Mouse (Mus musculus): ENCODE results near the gene Magi1. TPM values are rescaled to one million over a fixed set of nuclear protein-coding genes. Genes with fewer than 3 reads are reported as not detected.

Gene Magi1
- total and polyA plus RNA-seq, 2 experiments from 2014 or later, result 16.4 to 53.0 TPM

GRCm38 (mm10) chr6:93726121-93726520, 557.6 kb downstream of the Magi1 start:
- no peak overlapping the region for H3K4me3 ChIP-seq (ENCODE audit: low read depth, low read length)
- no peak overlapping the region for H3K9ac ChIP-seq
- no peak overlapping the region for H3K4me2 ChIP-seq (ENCODE audit: low read depth)
- H3K9me3 ChIP-seq (ENCODE audit: low read length), result no peaks in the 10 kb centered on the region
- 88% methylated on average over 10 of the region's 10 CpGs for WGBS
- no peaks in the 10 kb centered on the region for H3K36me3 ChIP-seq (ENCODE audit: insufficient read depth)
- ATAC-seq, result no peak
- H3K4me1 ChIP-seq (ENCODE audit: insufficient read depth), result no peaks in the 10 kb centered on the region
- no peaks in the 10 kb centered on the region for H3K27me3 ChIP-seq (ENCODE audit: insufficient read depth, low read length)
- H3K27ac ChIP-seq (ENCODE audit: low read depth, low read length), result no peak overlapping the region
- DNase-seq, result no peak
- no peak for TF ChIP-seq CTCF (IDR thresholded peaks at IDR 0.05; ENCODE audit: low read depth)

GRCm38 (mm10) chr6:93724749-93725148, 559.0 kb downstream of the Magi1 start:
- Histone ChIP-seq H3K4me3 (ENCODE audit: low read depth, low read length) (no peak overlapping the region), H3K9ac (no peak overlapping the region), H3K4me1 (ENCODE audit: insufficient read depth) (no peaks in the 10 kb centered on the region), H3K27me3 (ENCODE audit: insufficient read depth, low read length) (no peaks in the 10 kb centered on the region), H3K36me3 (ENCODE audit: insufficient read depth) (no peaks in the 10 kb centered on the region), H3K27ac (ENCODE audit: low read depth, low read length) (no peak overlapping the region), H3K9me3 (ENCODE audit: low read length) (no peaks in the 10 kb centered on the region), H3K4me2 (ENCODE audit: low read depth) (no peak overlapping the region)
- DNase-seq (no peak), ATAC-seq (no peak)
- no peak for TF ChIP-seq CTCF (IDR thresholded peaks at IDR 0.05; ENCODE audit: low read depth)
- WGBS, result 37% methylated on average over 7 of the region's 7 CpGs

- ATAC-seq, result no peak
- WGBS, result 57% methylated on average over 2 of the region's 2 CpGs
Observed at GRCm38 (mm10) chr6:93723226-93723625, 560.5 kb downstream of the Magi1 start.

GRCm38 (mm10) chr6:93719532-93719931, 564.2 kb downstream of the Magi1 start:
- no peak for ATAC-seq
- TF ChIP-seq CTCF (IDR thresholded peaks at IDR 0.05; ENCODE audit: low read depth), result no peak

More at GRCm38 (mm10) chr6:93723226-93723625, 560.5 kb downstream of the Magi1 start:
- no peak for DNase-seq
- no peak for TF ChIP-seq CTCF (IDR thresholded peaks at IDR 0.05; ENCODE audit: low read depth)
- Histone ChIP-seq H3K27ac (ENCODE audit: low read depth, low read length) (no peak overlapping the region), H3K27me3 (ENCODE audit: insufficient read depth, low read length) (no peaks in the 10 kb centered on the region), H3K4me2 (ENCODE audit: low read depth) (no peak overlapping the region), H3K36me3 (ENCODE audit: insufficient read depth) (no peaks in the 10 kb centered on the region), H3K9ac (no peak overlapping the region), H3K4me1 (ENCODE audit: insufficient read depth) (no peaks in the 10 kb centered on the region), H3K9me3 (ENCODE audit: low read length) (no peaks in the 10 kb centered on the region), H3K4me3 (ENCODE audit: low read depth, low read length) (no peak overlapping the region)

GRCm38 (mm10) chr6:93718385-93718784, 565.3 kb downstream of the Magi1 start:
- Histone ChIP-seq H3K4me2 (ENCODE audit: low read depth) (no peak overlapping the region), H3K27ac (ENCODE audit: low read depth, low read length) (no peak overlapping the region), H3K4me3 (ENCODE audit: low read depth, low read length) (no peak overlapping the region), H3K36me3 (ENCODE audit: insufficient read depth) (no peaks in the 10 kb centered on the region), H3K9me3 (ENCODE audit: low read length) (no peaks in the 10 kb centered on the region), H3K9ac (no peak overlapping the region), H3K4me1 (ENCODE audit: insufficient read depth) (peaks cover 13% of the 10 kb centered on the region; the same call in 1 of the 2 replicates), H3K27me3 (ENCODE audit: insufficient read depth, low read length) (no peaks in the 10 kb centered on the region; the same call in 1 of the 2 replicates)
- TF ChIP-seq CTCF (IDR thresholded peaks at IDR 0.05; ENCODE audit: low read depth), result no peak
- no peak for ATAC-seq
- WGBS, result 34% methylated on average over 5 of the region's 5 CpGs
- no peak for DNase-seq

More at GRCm38 (mm10) chr6:93719532-93719931, 564.2 kb downstream of the Magi1 start:
- Histone ChIP-seq H3K4me1 (ENCODE audit: insufficient read depth) (peaks cover 13% of the 10 kb centered on the region; the same call in 1 of the 2 replicates), H3K4me3 (ENCODE audit: low read depth, low read length) (no peak overlapping the region), H3K27ac (ENCODE audit: low read depth, low read length) (no peak overlapping the region), H3K36me3 (ENCODE audit: insufficient read depth) (no peaks in the 10 kb centered on the region), H3K27me3 (ENCODE audit: insufficient read depth, low read length) (no peaks in the 10 kb centered on the region; the same call in 1 of the 2 replicates), H3K4me2 (ENCODE audit: low read depth) (no peak overlapping the region), H3K9ac (no peak overlapping the region), H3K9me3 (ENCODE audit: low read length) (no peaks in the 10 kb centered on the region)
- DNase-seq, result no peak
- WGBS, result 42% methylated on average over 4 of the region's 4 CpGs

- DNase-seq (no peak), ATAC-seq (no peak)
- no peaks in the 10 kb centered on the region; the same call in 1 of the 2 replicates for H3K27me3 ChIP-seq (ENCODE audit: insufficient read depth, low read length)
- H3K9me3 ChIP-seq (ENCODE audit: low read length), result no peaks in the 10 kb centered on the region
- H3K9ac ChIP-seq, result no peak overlapping the region
- H3K27ac ChIP-seq (ENCODE audit: low read depth, low read length), result no peak overlapping the region
- H3K4me2 ChIP-seq (ENCODE audit: low read depth), result peak overlapping the region; percentile 60; the same call in 1 of the 2 replicates
- H3K4me1 ChIP-seq (ENCODE audit: insufficient read depth), result peaks cover 13% of the 10 kb centered on the region; the same call in 1 of the 2 replicates
- no peak overlapping the region for H3K4me3 ChIP-seq (ENCODE audit: low read depth, low read length)
- no peaks in the 10 kb centered on the region for H3K36me3 ChIP-seq (ENCODE audit: insufficient read depth)
- 47% methylated on average over 7 of the region's 7 CpGs for WGBS
- TF ChIP-seq CTCF (IDR thresholded peaks at IDR 0.05; ENCODE audit: low read depth), result no peak
Observed at GRCm38 (mm10) chr6:93717826-93718375, 565.8 kb downstream of the Magi1 start.

All from forebrain, postnatal 0 days (tissue).